Mouse (Mus musculus): ENCODE data around the gene Gucd1.
"Not testable (repeated sequence)": the region's sequence is repeated elsewhere in the genome, so short reads cannot be mapped to it uniquely, and the experiment has no call there.

The Gucd1 gene

GRCm38 (mm10) chr10:75394796-75395195, 123.0 kb downstream of the Gucd1 start:
- no peak for DNase-seq (ENCODE audit: low read depth in 2 of 2, low spot score in 2 of 2)

GRCm38 (mm10) chr10:75390832-75391231, 126.9 kb downstream of the Gucd1 start:
- DNase-seq (ENCODE audit: low read depth in 2 of 2, low spot score in 2 of 2): no peak

- DNase-seq (ENCODE audit: low read depth in 2 of 2, low spot score in 2 of 2): no peak
Measured at GRCm38 (mm10) chr10:75390156-75390555, 127.6 kb downstream of the Gucd1 start.

GRCm38 (mm10) chr10:75378688-75379087, 139.1 kb downstream of the Gucd1 start:
- no peak for DNase-seq (ENCODE audit: low read depth in 2 of 2, low spot score in 2 of 2)

- not testable (repeated sequence) for DNase-seq (ENCODE audit: low read depth in 2 of 2, low spot score in 2 of 2)
Measured at GRCm38 (mm10) chr10:75373655-75374351, 144.0 kb downstream of the Gucd1 start.

GRCm38 (mm10) chr10:75365231-75365633, 152.5 kb downstream of the Gucd1 start:
- peak; percentile 12 to 19 for DNase-seq (ENCODE audit: low read depth in 2 of 2, low spot score in 2 of 2)

GRCm38 (mm10) chr10:75364796-75365195, 153.0 kb downstream of the Gucd1 start:
- DNase-seq (ENCODE audit: low read depth in 2 of 2, low spot score in 2 of 2): no peak

GRCm38 (mm10) chr10:75364214-75364690, 153.5 kb downstream of the Gucd1 start:
- DNase-seq (ENCODE audit: low read depth in 2 of 2, low spot score in 2 of 2): not testable (repeated sequence)

- no peak for DNase-seq (ENCODE audit: low read depth in 2 of 2, low spot score in 2 of 2)
Measured at GRCm38 (mm10) chr10:75355341-75355740, 162.4 kb downstream of the Gucd1 start.

- not testable (repeated sequence) for DNase-seq (ENCODE audit: low read depth in 2 of 2, low spot score in 2 of 2)
Measured at GRCm38 (mm10) chr10:75353838-75354241, 163.9 kb downstream of the Gucd1 start.

- no peak for DNase-seq (ENCODE audit: low read depth in 2 of 2, low spot score in 2 of 2)
Measured at GRCm38 (mm10) chr10:75352541-75352940, 165.2 kb downstream of the Gucd1 start.

GRCm38 (mm10) chr10:75350564-75350963, 167.2 kb downstream of the Gucd1 start:
- no peak for DNase-seq (ENCODE audit: low read depth in 2 of 2, low spot score in 2 of 2)

- DNase-seq (ENCODE audit: low read depth in 2 of 2, low spot score in 2 of 2): no peak
Measured at GRCm38 (mm10) chr10:75345265-75345664, 172.5 kb downstream of the Gucd1 start.

- DNase-seq (ENCODE audit: low read depth in 2 of 2, low spot score in 2 of 2): not testable (repeated sequence)
Measured at GRCm38 (mm10) chr10:75344563-75344962, 173.2 kb downstream of the Gucd1 start.

- no peak for DNase-seq (ENCODE audit: low read depth in 2 of 2, low spot score in 2 of 2)
Measured at GRCm38 (mm10) chr10:75341936-75342335, 175.8 kb downstream of the Gucd1 start.

- no peak for DNase-seq (ENCODE audit: low read depth in 2 of 2, low spot score in 2 of 2)
Measured at GRCm38 (mm10) chr10:75339377-75339776, 178.4 kb downstream of the Gucd1 start.

- no peak for DNase-seq (ENCODE audit: low read depth in 2 of 2, low spot score in 2 of 2)
Measured at GRCm38 (mm10) chr10:75338852-75339251, 178.9 kb downstream of the Gucd1 start.

- DNase-seq (ENCODE audit: low read depth in 2 of 2, low spot score in 2 of 2): no peak
Measured at GRCm38 (mm10) chr10:75337231-75337630, 180.5 kb downstream of the Gucd1 start.

GRCm38 (mm10) chr10:75335075-75335474, 182.7 kb downstream of the Gucd1 start:
- DNase-seq (ENCODE audit: low read depth in 2 of 2, low spot score in 2 of 2): no peak

- no peak for DNase-seq (ENCODE audit: low read depth in 2 of 2, low spot score in 2 of 2)
Measured at GRCm38 (mm10) chr10:75334175-75334574, 183.6 kb downstream of the Gucd1 start.

- no peak for DNase-seq (ENCODE audit: low read depth in 2 of 2, low spot score in 2 of 2)
Measured at GRCm38 (mm10) chr10:75333176-75333776, 184.5 kb downstream of the Gucd1 start.

GRCm38 (mm10) chr10:75332268-75332667, 185.5 kb downstream of the Gucd1 start:
- no peak for DNase-seq (ENCODE audit: low read depth in 2 of 2, low spot score in 2 of 2)
